Mouse (Mus musculus) G1E (cell line): ENCODE measurements around the gene Igf1. TPM values are rescaled to one million over a fixed set of nuclear protein-coding genes. Genes with fewer than 3 reads are reported as not detected.

Experiments used
- ATAC-seq: 2 replicates; pipeline ENCODE4 v1.8.0; 2016; ENCODE audit warnings: mild to moderate bottlenecking; ENCODE audit not compliant: insufficient number of reproducible peaks, poor library complexity, low FRiP score, severe bottlenecking; ENCODE audit errors: extremely low read depth
- DNase-seq: peaks from one replicate; pipeline ENCODE4 v3.0.0; 2012; ENCODE audit warnings: low spot score
- H3K27me3 ChIP-seq: 2 replicates; pipeline ENCODE4 v1.6.1; 2012; ENCODE audit warnings: mild to moderate bottlenecking, low read length, inconsistent platforms; ENCODE audit not compliant: insufficient read depth
- H3K36me3 ChIP-seq: replicated peaks from 2 replicates; pipeline ENCODE3; 2012; ENCODE audit warnings: mild to moderate bottlenecking, inconsistent platforms
- H3K4me1 ChIP-seq: 2 replicates; pipeline ENCODE4 v1.6.1; 2012; ENCODE audit warnings: low read depth, low read length, inconsistent platforms, mixed read lengths; ENCODE audit not compliant: insufficient read depth
- H3K4me3 ChIP-seq: 2 replicates; pipeline ENCODE4 v1.5.1; 2012; ENCODE audit warnings: low read depth, mild to moderate bottlenecking, inconsistent platforms, low read length, moderate library complexity, mixed read lengths
- H3K9me3 ChIP-seq: replicated peaks from 2 replicates; pipeline ENCODE4 v1.6.1; 2012; ENCODE audit warnings: inconsistent platforms
- CTCF ChIP-seq: IDR thresholded peaks from 2 replicates; pipeline ENCODE4 v1.5.1; 2012; ENCODE audit warnings: low read depth, low read length, inconsistent platforms, mixed read lengths
- GATA1 ChIP-seq: IDR thresholded peaks from 2 replicates; pipeline ENCODE4 v1.6.1; 2012; ENCODE audit warnings: borderline replicate concordance, low read length, inconsistent platforms, mixed read lengths
- GATA2 ChIP-seq: IDR thresholded peaks from 2 replicates; pipeline ENCODE4 v1.6.1; 2012; ENCODE audit warnings: low read depth, low read length, inconsistent platforms, borderline replicate concordance
- POLR2AphosphoS5 ChIP-seq: IDR thresholded peaks from 2 replicates; pipeline ENCODE4 v1.6.1; 2012; ENCODE audit warnings: low read depth, low read length, inconsistent platforms; ENCODE audit not compliant: insufficient replicate concordance
- TAL1 ChIP-seq: conservative IDR thresholded peaks from 2 replicates; pipeline ENCODE4 v1.6.1; 2012; ENCODE audit warnings: low read depth, low read length, inconsistent platforms, mixed read lengths
- polyA plus RNA-seq: library from polyadenylated mRNA; stranded (reverse); fragments of >175 nt; gene quantifications from 2 replicates; pipeline ENCODE4 v1.2.3, GENCODE M21; 2012
- total RNA-seq, 2 experiments: library from RNA; stranded (forward) in 1 of 2; stranded (reverse) in 1 of 2; fragments of 200-1000 nt in 1 of 2; fragments of >200 nt in 1 of 2; fragmentation: Nextera tagmentation in 1 of 2; gene quantifications; 2 replicates each; pipeline ENCODE4 v1.2.3; 2014 to 2017

Gene Igf1
- total and polyA plus RNA-seq, 3 experiments, result 0.01 to 0.27 TPM; not detected in 1

GRCm38 (mm10) chr10:87905087-87905486 is 47.0 kb downstream of the Igf1 start:
- H3K9me3 ChIP-seq, result no peaks in the 10 kb centered on the region
- no peak overlapping the region for H3K4me3 ChIP-seq
- no peaks in the 10 kb centered on the region for H3K4me1 ChIP-seq
- no peaks in the 10 kb centered on the region for H3K36me3 ChIP-seq
- no peak for ATAC-seq
- no peak for TF ChIP-seq GATA2
- no peak for TF ChIP-seq CTCF
- TF ChIP-seq TAL1, result no peak
- TF ChIP-seq POLR2AphosphoS5, result no peak
- TF ChIP-seq GATA1, result no peak
- H3K27me3 ChIP-seq, result no peaks in the 10 kb centered on the region
- DNase-seq, result no peak

GRCm38 (mm10) chr10:87906121-87906520 is 48.1 kb downstream of the Igf1 start:
- TF ChIP-seq TAL1, result no peak
- TF ChIP-seq POLR2AphosphoS5, result no peak
- TF ChIP-seq GATA2, result no peak
- no peak for TF ChIP-seq GATA1
- no peak for TF ChIP-seq CTCF
- ATAC-seq (no peak), DNase-seq (no peak)
- no peaks in the 10 kb centered on the region for H3K4me1 ChIP-seq
- no peaks in the 10 kb centered on the region for H3K9me3 ChIP-seq
- H3K27me3 ChIP-seq, result no peaks in the 10 kb centered on the region
- no peak overlapping the region for H3K4me3 ChIP-seq
- no peaks in the 10 kb centered on the region for H3K36me3 ChIP-seq

- ATAC-seq, result no peak
Measured at GRCm38 (mm10) chr10:87906757-87907307, 48.8 kb downstream of the Igf1 start.

GRCm38 (mm10) chr10:87913852-87914251 is 55.8 kb downstream of the Igf1 start:
- TF ChIP-seq POLR2AphosphoS5, result no peak
- TF ChIP-seq GATA1, result no peak
- no peak for TF ChIP-seq TAL1
- no peak for TF ChIP-seq CTCF
- no peak for TF ChIP-seq GATA2
- no peaks in the 10 kb centered on the region for H3K36me3 ChIP-seq
- ATAC-seq, result no peak
- H3K27me3 ChIP-seq, result no peaks in the 10 kb centered on the region
- DNase-seq, result no peak
- no peaks in the 10 kb centered on the region for H3K4me1 ChIP-seq
- no peak overlapping the region for H3K4me3 ChIP-seq
- peaks cover 3% of the 10 kb centered on the region; the same call in 1 of the 2 replicates for H3K9me3 ChIP-seq

More at GRCm38 (mm10) chr10:87906757-87907307, 48.8 kb downstream of the Igf1 start:
- H3K9me3 ChIP-seq, result no peaks in the 10 kb centered on the region
- no peak for TF ChIP-seq POLR2AphosphoS5
- TF ChIP-seq GATA2, result no peak
- TF ChIP-seq TAL1, result no peak
- no peak for TF ChIP-seq GATA1
- TF ChIP-seq CTCF, result no peak
- no peaks in the 10 kb centered on the region for H3K36me3 ChIP-seq
- H3K27me3 ChIP-seq, result no peaks in the 10 kb centered on the region
- H3K4me3 ChIP-seq, result no peak overlapping the region
- H3K4me1 ChIP-seq, result no peaks in the 10 kb centered on the region
- no peak for DNase-seq

- no peak for DNase-seq
- Histone ChIP-seq H3K4me1 (no peaks in the 10 kb centered on the region), H3K27me3 (no peaks in the 10 kb centered on the region), H3K9me3 (peaks cover 3% of the 10 kb centered on the region; the same call in 1 of the 2 replicates), H3K4me3 (no peak overlapping the region), H3K36me3 (no peaks in the 10 kb centered on the region)
- no peak for ATAC-seq
- TF ChIP-seq POLR2AphosphoS5 (no peak), GATA1 (no peak), CTCF (no peak), GATA2 (no peak)
Measured at GRCm38 (mm10) chr10:87914932-87915331, 56.9 kb downstream of the Igf1 start.

- Histone ChIP-seq H3K27me3 (no peaks in the 10 kb centered on the region), H3K9me3 (peaks cover 3% of the 10 kb centered on the region; the same call in 1 of the 2 replicates), H3K4me3 (no peak overlapping the region), H3K36me3 (no peaks in the 10 kb centered on the region), H3K4me1 (no peaks in the 10 kb centered on the region)
- no peak for TF ChIP-seq CTCF
- no peak for TF ChIP-seq TAL1
- DNase-seq (no peak), ATAC-seq (no peak)
Measured at GRCm38 (mm10) chr10:87915782-87916181, 57.7 kb downstream of the Igf1 start.

GRCm38 (mm10) chr10:87922263-87922662 is 64.2 kb downstream of the Igf1 start:
- Histone ChIP-seq H3K4me3 (no peak overlapping the region), H3K36me3 (no peaks in the 10 kb centered on the region), H3K27me3 (no peaks in the 10 kb centered on the region), H3K4me1 (no peaks in the 10 kb centered on the region), H3K9me3 (no peaks in the 10 kb centered on the region)
- ATAC-seq (no peak), DNase-seq (no peak)
- TF ChIP-seq TAL1 (no peak), GATA1 (no peak), GATA2 (no peak), CTCF (no peak), POLR2AphosphoS5 (no peak)
